Mouse (Mus musculus): ENCODE data around the gene Nudcd3. TPM values are rescaled to one million over a fixed set of nuclear protein-coding genes. Genes with fewer than 3 reads are reported as not detected.

The Nudcd3 gene
- polyA plus RNA-seq, 1 experiment from 2014 or later: 30.4 TPM

DNA sequence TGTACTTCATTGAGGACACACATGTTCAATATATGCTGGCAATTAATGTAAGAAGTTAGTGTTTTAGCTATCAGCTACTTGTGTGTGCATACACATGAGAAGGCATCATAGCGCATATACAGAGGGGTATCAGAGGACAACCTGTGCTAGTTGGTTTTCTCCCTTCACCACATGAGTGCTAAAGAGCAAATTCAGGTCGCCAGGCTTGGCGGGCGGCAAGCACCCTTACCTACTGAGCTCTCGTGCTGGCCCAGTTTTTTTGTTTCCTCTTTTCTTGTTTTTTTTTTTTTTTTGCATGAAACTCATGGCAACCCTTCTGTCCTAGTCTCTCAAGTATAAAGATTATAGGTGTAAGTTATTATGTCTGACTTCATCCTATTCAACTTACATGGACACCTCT lies 77.6 kb downstream of the Nudcd3 start:
- Histone ChIP-seq H3K9ac (ENCODE audit: low read length) (no peak overlapping the region), H3K4me1 (ENCODE audit: control insufficient read depth in 2 of 2, insufficient read depth in 2 of 2, low read length in 2 of 2) (no peaks in the 10 kb centered on the region), H3K9me3 (ENCODE audit: control insufficient read depth, low read length) (no peaks in the 10 kb centered on the region), H3K27ac (replicated peaks in 1 of 2; ENCODE audit: control insufficient read depth in 1 of 2, insufficient read depth in 1 of 2, low read depth in 2 of 2, low read length in 2 of 2) (no peak overlapping the region), H3K36me3 (ENCODE audit: control insufficient read depth, insufficient read depth, low read length) (peaks cover 27% of the 10 kb centered on the region; the same call in 1 of the 2 replicates), H3K4me3 (ENCODE audit: control insufficient read depth in 1 of 2, insufficient read depth in 1 of 2, low read depth in 1 of 2, low read length in 2 of 2) (no peak overlapping the region), H3K27me3 (ENCODE audit: control insufficient read depth, insufficient read depth, low read length) (no peaks in the 10 kb centered on the region), H3K4me2 (ENCODE audit: low read length) (no peak overlapping the region)
- no peak for ATAC-seq (ENCODE audit: insufficient number of reproducible peaks, insufficient read depth, low FRiP score, low read depth)
- 95% methylated on average over 5 of the region's 5 CpGs for WGBS

DNA sequence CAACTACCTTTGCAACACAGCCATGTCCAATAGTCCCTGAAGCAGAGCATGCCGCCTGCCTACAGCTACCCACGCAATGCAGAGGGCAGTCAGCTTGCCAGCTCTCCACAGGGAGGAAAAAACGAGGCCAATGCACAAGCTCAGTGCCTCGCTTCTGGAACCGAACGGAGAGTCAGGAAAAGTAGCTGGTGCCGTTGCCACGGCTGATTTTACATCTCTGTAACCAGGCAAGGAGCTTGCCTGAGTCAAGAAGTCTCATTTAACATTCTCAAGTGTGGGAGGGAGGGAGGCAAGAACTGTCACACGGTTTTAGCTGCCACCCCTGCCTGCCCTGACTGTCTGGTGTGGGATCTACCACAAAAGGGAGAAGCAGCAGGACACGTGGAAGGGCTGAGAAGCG lies 79.6 kb downstream of the Nudcd3 start:
- Histone ChIP-seq H3K9me3 (ENCODE audit: control insufficient read depth, low read length) (no peaks in the 10 kb centered on the region), H3K4me2 (ENCODE audit: low read length) (no peak overlapping the region), H3K36me3 (ENCODE audit: control insufficient read depth, insufficient read depth, low read length) (peaks cover 34% of the 10 kb centered on the region; the same call in 1 of the 2 replicates), H3K9ac (ENCODE audit: low read length) (no peak overlapping the region), H3K4me1 (ENCODE audit: control insufficient read depth in 2 of 2, insufficient read depth in 2 of 2, low read length in 2 of 2) (no peaks in the 10 kb centered on the region), H3K27me3 (ENCODE audit: control insufficient read depth, insufficient read depth, low read length) (no peaks in the 10 kb centered on the region), H3K4me3 (ENCODE audit: control insufficient read depth in 1 of 2, insufficient read depth in 1 of 2, low read depth in 1 of 2, low read length in 2 of 2) (no peak overlapping the region), H3K27ac (replicated peaks in 1 of 2; ENCODE audit: control insufficient read depth in 1 of 2, insufficient read depth in 1 of 2, low read depth in 2 of 2, low read length in 2 of 2) (no peak overlapping the region)
- ATAC-seq (ENCODE audit: insufficient number of reproducible peaks, insufficient read depth, low FRiP score, low read depth): no peak
- 80% methylated on average over 11 of the region's 11 CpGs for WGBS

GRCm38 (mm10) chr11:6120001-6120400 lies 80.2 kb downstream of the Nudcd3 start:
- WGBS: 92% methylated on average over 6 of the region's 6 CpGs
- Histone ChIP-seq H3K9ac (ENCODE audit: low read length) (no peak overlapping the region), H3K27ac (replicated peaks in 1 of 2; ENCODE audit: control insufficient read depth in 1 of 2, insufficient read depth in 1 of 2, low read depth in 2 of 2, low read length in 2 of 2) (no peak overlapping the region), H3K4me2 (ENCODE audit: low read length) (no peak overlapping the region), H3K4me3 (ENCODE audit: control insufficient read depth in 1 of 2, insufficient read depth in 1 of 2, low read depth in 1 of 2, low read length in 2 of 2) (no peak overlapping the region), H3K36me3 (ENCODE audit: control insufficient read depth, insufficient read depth, low read length) (peaks cover 33% of the 10 kb centered on the region; the same call in 1 of the 2 replicates), H3K27me3 (ENCODE audit: control insufficient read depth, insufficient read depth, low read length) (no peaks in the 10 kb centered on the region), H3K4me1 (ENCODE audit: control insufficient read depth in 2 of 2, insufficient read depth in 2 of 2, low read length in 2 of 2) (no peaks in the 10 kb centered on the region), H3K9me3 (ENCODE audit: control insufficient read depth, low read length) (no peaks in the 10 kb centered on the region)
- no peak for ATAC-seq (ENCODE audit: insufficient number of reproducible peaks, insufficient read depth, low FRiP score, low read depth)

DNA sequence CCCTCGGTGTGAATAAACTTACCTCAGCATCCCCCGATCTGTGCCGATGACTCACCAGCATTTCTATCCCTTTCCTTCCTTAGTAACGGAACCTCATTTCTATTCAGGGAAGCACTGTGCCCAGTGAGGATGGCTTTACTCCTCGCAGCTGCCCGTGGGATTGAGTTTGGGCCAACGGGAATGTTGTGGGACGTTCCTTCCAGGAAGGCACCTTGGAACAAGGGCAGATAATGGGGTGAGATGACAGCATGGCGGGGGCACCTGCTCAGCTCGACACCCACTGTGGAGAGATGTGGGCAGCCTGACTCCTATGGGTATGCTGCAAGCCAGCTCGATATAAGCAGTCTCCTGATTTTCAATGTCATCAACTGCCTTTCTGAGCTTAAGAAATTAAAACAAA lies 80.9 kb downstream of the Nudcd3 start:
- no peak overlapping the region for H3K4me2 ChIP-seq (ENCODE audit: low read length)
- H3K27me3 ChIP-seq (ENCODE audit: control insufficient read depth, insufficient read depth, low read length): no peaks in the 10 kb centered on the region
- H3K36me3 ChIP-seq (ENCODE audit: control insufficient read depth, insufficient read depth, low read length): peaks cover 32% of the 10 kb centered on the region; the same call in 1 of the 2 replicates
- 69% methylated on average over 11 of the region's 11 CpGs for whole genome bisulfite sequencing
- H3K4me3 ChIP-seq (ENCODE audit: control insufficient read depth in 1 of 2, insufficient read depth in 1 of 2, low read depth in 1 of 2, low read length in 2 of 2): no peak overlapping the region
- H3K4me1 ChIP-seq (ENCODE audit: control insufficient read depth in 2 of 2, insufficient read depth in 2 of 2, low read length in 2 of 2): no peaks in the 10 kb centered on the region
- H3K27ac ChIP-seq (replicated peaks in 1 of 2; ENCODE audit: control insufficient read depth in 1 of 2, insufficient read depth in 1 of 2, low read depth in 2 of 2, low read length in 2 of 2): no peak overlapping the region
- ATAC-seq (ENCODE audit: insufficient number of reproducible peaks, insufficient read depth, low FRiP score, low read depth): no peak
- no peaks in the 10 kb centered on the region for H3K9me3 ChIP-seq (ENCODE audit: control insufficient read depth, low read length)
- H3K9ac ChIP-seq (ENCODE audit: low read length): no peak overlapping the region

DNA sequence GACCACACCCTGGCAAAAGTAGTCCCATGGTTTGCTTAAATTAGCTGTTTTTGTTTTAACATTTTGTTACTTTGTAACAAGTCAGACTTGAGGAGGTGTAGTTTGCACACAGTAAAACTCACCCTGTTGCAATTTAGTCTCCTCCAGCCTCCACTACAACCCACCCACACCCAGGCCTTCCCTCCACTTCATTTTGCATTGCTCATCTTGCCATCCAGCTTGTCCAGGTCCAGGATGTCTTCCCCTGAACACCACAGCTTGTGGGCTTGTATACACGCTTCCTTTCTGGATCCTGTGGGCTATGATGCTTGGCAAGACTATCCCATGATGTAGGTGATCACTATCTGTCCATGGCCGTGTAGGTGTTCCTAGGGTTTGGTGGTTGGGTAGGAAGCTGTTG lies 82.3 kb downstream of the Nudcd3 start:
- no peak overlapping the region for H3K27ac ChIP-seq (replicated peaks in 1 of 2; ENCODE audit: control insufficient read depth in 1 of 2, insufficient read depth in 1 of 2, low read depth in 2 of 2, low read length in 2 of 2)
- H3K36me3 ChIP-seq (ENCODE audit: control insufficient read depth, insufficient read depth, low read length): peaks cover 39% of the 10 kb centered on the region
- H3K4me2 ChIP-seq (ENCODE audit: low read length): no peak overlapping the region
- no peaks in the 10 kb centered on the region for H3K9me3 ChIP-seq (ENCODE audit: control insufficient read depth, low read length)
- no peak overlapping the region for H3K4me3 ChIP-seq (ENCODE audit: control insufficient read depth in 1 of 2, insufficient read depth in 1 of 2, low read depth in 1 of 2, low read length in 2 of 2)
- H3K4me1 ChIP-seq (ENCODE audit: control insufficient read depth in 2 of 2, insufficient read depth in 2 of 2, low read length in 2 of 2): no peaks in the 10 kb centered on the region
- 77% methylated on average over 2 of the region's 2 CpGs for WGBS
- no peak for ATAC-seq (ENCODE audit: insufficient number of reproducible peaks, insufficient read depth, low FRiP score, low read depth)
- H3K9ac ChIP-seq (ENCODE audit: low read length): no peak overlapping the region
- H3K27me3 ChIP-seq (ENCODE audit: control insufficient read depth, insufficient read depth, low read length): no peaks in the 10 kb centered on the region

DNA sequence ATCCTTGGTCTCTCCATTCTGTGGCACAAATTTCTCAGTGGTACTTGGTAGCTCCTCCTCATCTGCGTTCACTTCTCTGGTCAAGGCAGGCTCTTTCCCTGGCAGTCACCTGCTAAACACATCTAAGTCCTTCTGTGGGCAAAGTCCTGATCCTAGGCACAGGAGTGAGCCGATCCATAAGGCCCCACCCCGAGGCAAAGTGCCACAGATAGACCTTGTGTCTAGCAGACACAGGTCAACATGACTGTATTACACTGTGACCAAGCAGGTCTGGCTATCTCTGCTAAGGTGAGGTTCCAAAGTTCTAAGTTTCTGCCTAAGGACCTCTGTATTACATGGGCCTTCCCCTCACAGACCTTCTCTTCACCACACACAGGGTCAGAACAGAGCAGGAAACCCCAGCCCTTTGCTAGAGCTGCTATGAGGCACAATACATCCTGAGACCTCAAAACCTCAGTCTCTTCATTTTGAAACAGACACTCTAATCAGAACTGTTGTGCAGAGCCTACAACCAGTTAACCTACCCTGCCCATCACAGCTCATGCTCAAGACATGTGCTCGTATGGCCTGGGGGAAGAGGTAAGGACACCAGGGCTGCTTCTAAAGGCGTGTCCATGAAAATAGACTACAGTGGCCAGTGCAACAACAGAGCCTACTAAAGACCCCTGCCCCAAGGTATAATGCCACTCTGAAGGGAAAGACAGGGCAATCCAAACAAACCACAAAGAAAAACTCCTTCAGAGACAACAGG lies 88.3 kb downstream of the Nudcd3 start:
- no peak overlapping the region for H3K9ac ChIP-seq (ENCODE audit: low read length)
- no peak overlapping the region for H3K4me2 ChIP-seq (ENCODE audit: low read length)
- H3K27me3 ChIP-seq (ENCODE audit: control insufficient read depth, insufficient read depth, low read length): no peaks in the 10 kb centered on the region
- H3K27ac ChIP-seq (replicated peaks in 1 of 2; ENCODE audit: control insufficient read depth in 1 of 2, insufficient read depth in 1 of 2, low read depth in 2 of 2, low read length in 2 of 2): no peak overlapping the region
- 91% methylated on average over 5 of the region's 5 CpGs for WGBS
- no peaks in the 10 kb centered on the region for H3K9me3 ChIP-seq (ENCODE audit: control insufficient read depth, low read length)
- no peak overlapping the region for H3K4me3 ChIP-seq (ENCODE audit: control insufficient read depth in 1 of 2, insufficient read depth in 1 of 2, low read depth in 1 of 2, low read length in 2 of 2)
- peaks cover 73% of the 10 kb centered on the region for H3K36me3 ChIP-seq (ENCODE audit: control insufficient read depth, insufficient read depth, low read length)
- no peaks in the 10 kb centered on the region for H3K4me1 ChIP-seq (ENCODE audit: control insufficient read depth in 2 of 2, insufficient read depth in 2 of 2, low read length in 2 of 2)
- no peak for ATAC-seq (ENCODE audit: insufficient number of reproducible peaks, insufficient read depth, low FRiP score, low read depth)

DNA sequence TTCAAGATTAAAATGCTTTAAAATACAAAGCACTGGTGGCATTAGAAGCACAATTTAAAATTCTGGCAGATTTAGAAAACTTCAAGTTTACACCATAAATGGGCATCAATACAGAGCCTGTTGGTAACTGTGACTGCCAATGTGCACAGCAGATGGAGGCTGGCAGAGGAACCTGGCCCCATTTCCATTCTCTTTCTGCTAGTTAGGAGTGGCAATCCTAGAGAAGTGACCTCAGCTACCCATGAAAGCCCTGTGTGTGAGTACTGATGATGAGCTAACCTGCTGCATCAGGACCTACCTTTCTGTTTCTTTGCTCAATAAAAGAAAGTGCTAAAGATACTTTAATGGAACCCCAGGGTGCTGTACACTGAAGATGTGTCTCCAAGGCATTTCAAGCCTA lies 90.2 kb downstream of the Nudcd3 start:
- Histone ChIP-seq H3K9ac (ENCODE audit: low read length) (no peak overlapping the region), H3K27me3 (ENCODE audit: control insufficient read depth, insufficient read depth, low read length) (no peaks in the 10 kb centered on the region)

DNA sequence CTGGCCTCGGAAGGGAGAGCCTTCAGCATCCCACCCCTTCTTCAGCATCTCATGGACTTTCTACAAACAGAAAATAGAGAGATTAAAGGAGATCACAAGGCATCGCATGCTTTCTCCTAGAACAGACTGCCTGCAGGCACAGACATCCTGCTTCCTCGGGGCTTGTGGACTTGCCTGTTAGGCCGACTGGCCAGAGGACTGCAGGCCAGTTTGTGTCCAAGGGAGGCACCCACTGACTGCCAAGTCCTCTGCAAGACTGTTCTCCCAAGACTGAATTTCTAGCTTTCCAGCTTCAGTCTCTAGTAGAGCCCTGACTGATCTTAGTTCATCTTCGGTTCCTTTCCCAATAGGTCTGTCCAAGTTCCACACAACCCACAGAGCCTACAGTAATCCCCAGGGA lies 91.9 kb downstream of the Nudcd3 start:
- H3K4me2 ChIP-seq (ENCODE audit: low read length): no peak overlapping the region
- ATAC-seq (ENCODE audit: insufficient number of reproducible peaks, insufficient read depth, low FRiP score, low read depth): no peak
- H3K4me3 ChIP-seq (ENCODE audit: control insufficient read depth in 1 of 2, insufficient read depth in 1 of 2, low read depth in 1 of 2, low read length in 2 of 2): no peak overlapping the region
- H3K27ac ChIP-seq (replicated peaks in 1 of 2; ENCODE audit: control insufficient read depth in 1 of 2, insufficient read depth in 1 of 2, low read depth in 2 of 2, low read length in 2 of 2): no peak overlapping the region
- H3K9me3 ChIP-seq (ENCODE audit: control insufficient read depth, low read length): no peaks in the 10 kb centered on the region
- no peak overlapping the region for H3K9ac ChIP-seq (ENCODE audit: low read length)
- H3K36me3 ChIP-seq (ENCODE audit: control insufficient read depth, insufficient read depth, low read length): peaks cover 69% of the 10 kb centered on the region
- 91% methylated on average over 5 of the region's 5 CpGs for WGBS
- 0 out of 4 replicates have a peak, but pooled peaks cover 0 to 3% of the 10 kb centered on the region in 2 experiments for H3K4me1 ChIP-seq (ENCODE audit: control insufficient read depth in 2 of 2, insufficient read depth in 2 of 2, low read length in 2 of 2)
- H3K27me3 ChIP-seq (ENCODE audit: control insufficient read depth, insufficient read depth, low read length): no peaks in the 10 kb centered on the region

More for the DNA sequence above, 90.2 kb downstream of the Nudcd3 start:
- no peak overlapping the region for H3K27ac ChIP-seq (replicated peaks in 1 of 2; ENCODE audit: control insufficient read depth in 1 of 2, insufficient read depth in 1 of 2, low read depth in 2 of 2, low read length in 2 of 2)
- H3K9me3 ChIP-seq (ENCODE audit: control insufficient read depth, low read length): no peaks in the 10 kb centered on the region
- no peak overlapping the region for H3K4me2 ChIP-seq (ENCODE audit: low read length)
- H3K4me3 ChIP-seq (ENCODE audit: control insufficient read depth in 1 of 2, insufficient read depth in 1 of 2, low read depth in 1 of 2, low read length in 2 of 2): no peak overlapping the region
- peaks cover 79% of the 10 kb centered on the region for H3K36me3 ChIP-seq (ENCODE audit: control insufficient read depth, insufficient read depth, low read length)
- 0 out of 4 replicates have a peak, but pooled peaks cover 0 to 3% of the 10 kb centered on the region in 2 experiments for H3K4me1 ChIP-seq (ENCODE audit: control insufficient read depth in 2 of 2, insufficient read depth in 2 of 2, low read length in 2 of 2)
- no peak for ATAC-seq (ENCODE audit: insufficient number of reproducible peaks, insufficient read depth, low FRiP score, low read depth)

All from heart, embryonic 14.5 days (tissue).